Mouse (Mus musculus): ENCODE measurements around the gene Map1s.

Map1s gene

DNA sequence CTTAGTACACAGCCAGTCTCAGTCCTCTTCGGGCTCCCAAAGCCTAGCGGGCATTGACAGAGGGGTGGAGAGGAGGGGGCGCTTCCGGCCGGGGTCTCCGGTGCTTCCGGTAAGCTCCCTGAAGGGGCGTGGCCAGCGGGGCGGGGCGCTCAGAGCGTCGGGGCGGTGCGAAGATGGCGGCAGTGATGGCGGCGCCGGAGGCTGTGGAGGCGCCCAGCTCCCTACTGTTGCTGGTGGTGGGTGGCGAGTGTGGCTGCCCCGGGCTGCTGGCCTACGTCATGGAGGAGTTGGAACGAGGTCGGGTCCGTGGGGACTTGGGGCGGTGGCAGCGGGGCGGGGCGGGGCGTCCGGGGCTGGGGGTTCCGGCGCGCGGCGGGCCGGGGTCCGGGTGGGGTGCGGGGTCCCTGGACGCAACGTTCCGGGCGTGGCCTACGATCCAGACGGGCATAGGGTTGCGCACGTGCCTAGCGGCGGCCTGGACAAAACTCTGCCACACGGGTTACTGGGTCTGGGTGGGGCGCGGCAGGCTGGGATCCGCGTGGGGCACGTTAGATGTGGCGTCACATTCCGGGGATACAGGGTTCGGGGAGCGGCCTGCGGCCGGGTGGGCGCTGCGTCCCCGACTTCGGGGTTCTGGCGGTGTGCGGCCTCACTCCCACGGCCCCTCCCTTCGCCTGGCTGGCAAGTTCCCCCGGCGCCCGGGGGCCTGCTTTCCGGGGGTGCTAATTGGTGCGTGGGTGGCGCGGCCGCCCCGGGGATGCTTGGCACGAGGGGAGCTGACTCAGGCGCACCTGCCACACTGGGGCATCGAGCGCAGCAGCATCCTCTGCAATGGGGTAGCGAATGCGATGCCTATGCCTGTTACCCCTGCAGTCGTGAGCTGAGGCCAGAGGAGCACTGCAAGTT lies at the start of gene Map1s:
Gene Map1s (plus strand): TSS at position 102 of the 906 bp plus-strand sequence.
- in situ Hi-C loops (cut with MboI; ENCODE audit: unreplicated experiment in 2 of 2) = loop anchor here in 1 of 2 experiments (25.0 kb wide), 1 partner anchor 306 kb away; no protein-coding TSS in a partner anchor

DNA sequence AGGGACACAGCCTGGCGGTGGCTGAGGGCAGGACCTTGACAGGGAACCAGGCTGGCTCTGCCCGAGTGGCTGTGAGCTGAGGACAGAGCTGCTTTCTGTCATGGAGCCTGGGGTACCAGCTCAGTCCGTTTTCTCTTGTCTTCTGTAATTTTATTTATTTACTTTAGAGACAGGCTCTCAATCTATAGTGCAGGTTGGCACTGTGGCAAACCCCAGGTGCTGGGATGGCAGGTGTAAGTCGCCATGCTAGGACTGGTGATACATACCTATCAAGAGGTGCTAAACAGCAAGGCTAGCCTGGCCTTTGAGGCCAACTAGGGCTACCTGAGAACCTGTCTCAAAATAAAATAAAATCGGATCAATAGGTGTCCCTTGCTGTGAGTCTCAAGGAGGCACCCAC lies 49.7 kb upstream of the Map1s start:
- in situ Hi-C loops (cut with MboI; ENCODE audit: unreplicated experiment in 2 of 2) = no loop called here

DNA sequence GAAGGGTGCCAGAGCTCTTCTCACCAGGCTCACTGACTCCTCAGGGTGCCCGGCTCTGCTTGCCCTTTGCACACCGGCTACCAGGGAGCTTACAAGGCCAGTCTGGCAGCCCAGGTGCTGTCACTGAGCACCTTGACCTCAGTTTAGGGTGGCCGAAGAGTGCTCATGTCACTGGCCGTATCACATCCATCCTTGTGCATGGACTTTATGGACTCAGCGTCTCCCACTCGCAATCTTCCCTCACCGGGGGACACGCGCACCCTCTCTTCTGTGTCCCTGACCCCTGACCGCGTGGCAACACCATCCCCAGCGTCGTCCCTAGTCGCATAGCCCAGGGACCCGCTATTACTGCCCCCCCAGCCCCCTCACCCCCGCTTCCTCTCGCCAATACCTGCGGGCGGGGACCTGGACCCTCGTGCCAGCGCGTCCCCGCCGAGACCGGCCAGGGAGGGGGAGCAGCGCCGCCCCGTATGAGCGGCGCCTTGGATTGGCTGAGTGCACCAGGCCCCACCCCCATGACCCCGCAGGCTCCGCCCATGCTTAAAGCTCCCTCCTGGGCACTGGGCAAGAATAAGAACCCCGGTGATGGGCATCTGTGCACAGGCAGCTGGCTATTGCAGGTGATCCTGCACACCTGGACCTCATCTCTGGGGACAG lies 49.1 kb upstream of the Map1s start:
- in situ Hi-C loops (cut with MboI; ENCODE audit: unreplicated experiment in 2 of 2) = no loop called here

DNA sequence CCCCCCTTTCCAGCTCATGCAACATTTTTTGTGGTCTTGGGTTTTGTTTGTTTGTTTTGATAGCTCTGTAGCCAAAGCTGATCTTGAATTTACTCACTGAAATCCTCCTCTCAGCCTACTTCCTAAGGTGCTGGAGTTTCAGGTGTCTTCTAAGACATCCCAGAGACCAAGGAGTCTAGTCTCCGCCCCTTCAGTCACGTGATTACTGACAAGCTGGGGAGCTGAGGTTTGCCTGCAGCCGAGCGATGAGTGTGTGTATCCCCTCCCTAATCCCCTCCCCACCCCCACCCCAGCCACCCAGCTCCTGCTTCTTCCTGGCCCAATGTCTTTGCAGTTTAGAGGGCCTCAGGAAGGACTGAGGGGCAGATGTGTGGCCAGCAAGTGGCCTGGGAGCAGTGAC lies 48.2 kb upstream of the Map1s start:
- in situ Hi-C loops (cut with MboI; ENCODE audit: unreplicated experiment in 2 of 2) = no loop called here

DNA sequence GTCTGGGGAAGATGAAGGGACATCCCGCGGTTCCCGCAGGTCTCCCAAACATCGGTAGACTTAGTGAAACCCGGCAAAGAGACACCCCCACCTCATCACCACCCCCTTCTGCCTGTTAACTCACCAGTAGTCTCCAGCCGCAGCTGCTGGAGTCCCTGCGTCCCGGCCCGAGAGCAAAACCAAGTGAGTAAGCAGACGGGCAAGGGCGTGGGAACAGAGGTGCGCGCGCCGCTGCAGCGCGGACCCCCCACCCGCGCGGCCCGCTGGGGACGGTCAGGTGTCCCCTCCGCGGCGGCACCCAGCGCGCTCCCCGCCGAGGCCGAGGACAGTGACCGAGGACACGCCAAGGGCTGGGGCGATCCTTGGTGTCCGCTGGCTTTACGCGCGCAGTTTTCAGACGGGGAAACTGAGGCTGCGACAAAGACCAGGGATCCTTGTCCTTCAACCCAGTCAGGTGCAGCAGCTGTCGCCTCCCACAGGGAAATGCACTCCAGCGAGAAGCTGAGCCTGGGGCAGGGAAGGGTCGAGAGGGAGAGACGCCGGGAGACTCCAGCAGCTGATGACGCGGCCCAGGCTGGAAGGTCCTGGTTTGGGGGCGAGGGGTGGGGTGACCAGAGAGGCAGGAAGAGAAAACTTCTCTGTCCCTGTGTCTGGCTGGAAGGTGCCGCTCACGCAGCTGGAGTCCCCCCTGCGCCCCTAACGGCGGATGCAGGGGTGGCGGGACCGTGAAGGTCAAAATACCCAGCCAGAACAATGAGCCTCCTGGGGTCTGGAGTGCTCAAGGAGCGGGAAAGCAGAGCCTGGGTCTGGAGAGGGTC lies 42.7 kb upstream of the Map1s start, which contains the start of gene Kcnn1:
Gene Kcnn1 (minus strand): TSS at position 435 of the 818 bp plus-strand sequence.
- in situ Hi-C loops (cut with MboI; ENCODE audit: unreplicated experiment in 2 of 2) = no loop called here

DNA sequence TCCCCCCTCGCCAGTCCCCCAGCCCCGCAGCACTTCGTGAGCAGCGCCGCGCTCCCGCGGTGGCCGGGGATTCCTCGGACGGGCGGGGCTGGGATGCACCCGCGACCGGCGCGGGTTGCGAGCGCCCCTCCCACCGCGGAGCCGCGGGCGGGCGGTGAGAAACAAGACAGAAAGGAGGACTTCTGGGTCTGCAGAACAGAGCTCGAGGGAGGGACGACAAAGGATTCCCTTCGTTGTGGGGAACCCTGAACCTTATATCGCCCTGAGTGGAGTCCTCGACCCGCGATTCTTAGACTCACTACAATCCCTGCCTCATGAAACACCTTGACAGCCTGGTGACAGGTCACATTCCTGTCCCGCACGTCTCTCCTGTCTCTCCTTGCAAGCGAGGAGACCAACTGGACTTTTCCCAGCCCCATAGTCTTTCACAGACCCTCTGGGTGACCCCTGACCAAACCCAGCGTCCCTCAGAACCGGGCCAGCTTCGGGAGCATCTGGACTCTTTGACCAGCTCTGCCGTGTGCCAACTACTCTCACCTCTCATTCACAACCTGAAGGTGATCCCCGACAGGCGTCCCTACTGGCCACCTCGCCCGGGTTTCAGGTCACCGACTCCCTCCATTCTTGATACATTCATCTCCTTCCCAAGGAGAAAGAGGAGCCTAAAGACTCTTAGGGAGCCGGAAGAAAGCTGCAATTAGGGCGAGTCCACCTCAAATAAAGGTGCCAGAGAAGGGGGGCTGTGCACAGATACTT lies 41.6 kb upstream of the Map1s start:
- in situ Hi-C loops (cut with MboI; ENCODE audit: unreplicated experiment in 2 of 2) = no loop called here

DNA sequence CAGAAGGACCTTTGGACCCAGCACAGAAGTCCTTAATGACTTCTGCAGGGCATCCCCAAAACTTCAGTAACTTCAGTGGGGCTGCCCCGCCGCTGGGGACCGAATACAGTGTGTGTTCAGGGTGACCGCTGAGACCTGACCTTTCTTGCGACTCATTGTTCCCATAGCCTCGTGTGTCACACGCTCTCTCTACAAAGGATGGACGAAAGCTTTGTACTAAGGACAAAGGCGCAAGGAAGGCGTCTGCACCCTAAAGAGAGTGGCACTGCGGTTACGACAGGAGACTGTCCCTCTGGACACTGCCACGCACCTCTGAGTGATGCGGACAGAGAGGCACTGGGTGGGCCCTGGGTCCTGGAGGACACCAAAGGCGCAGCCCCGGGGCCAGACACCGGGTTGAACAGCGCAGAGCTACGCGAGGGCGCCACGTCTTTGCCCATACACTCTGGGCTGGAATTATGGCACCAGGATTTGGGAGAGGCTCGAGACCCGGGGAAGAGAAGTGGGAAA lies 41.0 kb upstream of the Map1s start:
- in situ Hi-C loops (cut with MboI; ENCODE audit: unreplicated experiment in 2 of 2) = no loop called here

DNA sequence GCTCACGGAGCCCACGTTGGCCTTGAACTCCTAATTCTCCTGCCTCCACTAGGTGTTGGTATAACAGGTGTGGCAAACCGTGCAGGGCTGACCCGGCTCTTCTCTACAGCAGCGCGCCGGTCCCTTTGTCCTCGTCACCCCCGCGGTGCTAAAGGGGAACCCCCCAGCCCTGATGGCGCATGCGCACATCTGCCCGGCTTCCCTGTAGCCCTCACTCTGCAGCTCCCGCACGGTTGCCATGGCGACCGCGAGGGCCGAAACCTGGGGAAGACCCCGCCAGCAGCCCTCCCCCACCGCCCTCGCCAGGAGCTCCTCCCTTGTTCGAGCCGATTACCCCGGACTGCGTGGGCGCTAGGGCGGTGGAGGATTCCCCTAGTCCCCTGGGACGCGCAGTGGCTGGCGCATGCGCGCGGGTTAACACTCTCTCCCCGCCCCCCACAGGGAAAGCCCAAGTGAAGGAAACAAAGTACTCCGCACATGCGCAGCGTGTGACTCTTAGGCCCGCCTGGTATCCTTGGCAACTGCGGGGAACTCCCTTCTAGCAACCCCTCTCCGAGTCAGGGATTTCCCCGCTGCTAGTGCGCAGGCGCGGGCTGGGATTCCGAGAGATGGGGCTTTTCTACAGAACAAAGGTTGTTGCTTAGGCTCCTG lies 40.3 kb upstream of the Map1s start:
- in situ Hi-C loops (cut with MboI; ENCODE audit: unreplicated experiment in 2 of 2) = no loop called here

DNA sequence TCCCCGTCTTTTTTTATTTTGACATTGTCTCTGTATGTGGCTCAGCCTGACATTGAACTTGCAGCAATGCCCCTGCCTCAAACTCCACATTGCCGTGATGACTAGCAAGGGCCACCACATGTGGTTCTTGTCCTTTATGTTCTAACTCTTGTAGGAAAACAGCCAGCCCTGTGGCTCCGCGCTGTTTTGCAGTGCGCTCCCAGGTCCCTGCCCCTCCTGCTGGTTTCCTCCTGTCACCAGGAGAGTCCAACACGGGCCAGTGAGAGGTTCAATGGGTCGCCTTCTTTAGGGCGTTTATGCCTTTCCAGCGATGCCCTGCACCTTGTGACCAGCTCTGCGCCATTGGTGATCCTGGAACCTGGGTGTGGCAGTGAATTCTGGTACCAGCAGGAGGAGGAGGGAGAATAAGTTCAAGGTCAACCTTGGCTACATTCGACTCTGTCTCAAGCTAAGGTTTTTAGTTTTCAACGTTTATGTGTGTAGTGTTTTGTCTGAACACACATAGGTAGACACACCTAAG lies 39.7 kb upstream of the Map1s start:
- in situ Hi-C loops (cut with MboI; ENCODE audit: unreplicated experiment in 2 of 2) = no loop called here

DNA sequence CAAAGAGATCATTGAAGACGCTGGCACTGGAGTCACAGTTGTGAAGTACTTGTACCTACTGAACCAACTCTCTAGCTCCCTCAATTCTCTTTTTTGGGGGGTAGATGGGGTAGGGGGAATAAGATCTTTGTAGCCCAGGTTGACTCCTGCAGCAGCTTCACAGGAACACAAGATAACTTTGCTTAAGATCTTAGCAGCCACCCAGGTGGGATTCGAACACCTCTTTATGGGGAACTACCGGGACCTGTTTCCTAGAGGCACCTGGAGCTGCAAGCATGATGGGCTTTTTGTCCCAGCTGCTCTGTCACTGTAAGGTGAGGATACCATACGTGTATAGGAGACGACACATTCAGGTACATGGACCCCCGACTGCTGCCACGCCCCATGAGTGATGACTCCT lies 39.2 kb upstream of the Map1s start:
- in situ Hi-C loops (cut with MboI; ENCODE audit: unreplicated experiment in 2 of 2) = no loop called here

DNA sequence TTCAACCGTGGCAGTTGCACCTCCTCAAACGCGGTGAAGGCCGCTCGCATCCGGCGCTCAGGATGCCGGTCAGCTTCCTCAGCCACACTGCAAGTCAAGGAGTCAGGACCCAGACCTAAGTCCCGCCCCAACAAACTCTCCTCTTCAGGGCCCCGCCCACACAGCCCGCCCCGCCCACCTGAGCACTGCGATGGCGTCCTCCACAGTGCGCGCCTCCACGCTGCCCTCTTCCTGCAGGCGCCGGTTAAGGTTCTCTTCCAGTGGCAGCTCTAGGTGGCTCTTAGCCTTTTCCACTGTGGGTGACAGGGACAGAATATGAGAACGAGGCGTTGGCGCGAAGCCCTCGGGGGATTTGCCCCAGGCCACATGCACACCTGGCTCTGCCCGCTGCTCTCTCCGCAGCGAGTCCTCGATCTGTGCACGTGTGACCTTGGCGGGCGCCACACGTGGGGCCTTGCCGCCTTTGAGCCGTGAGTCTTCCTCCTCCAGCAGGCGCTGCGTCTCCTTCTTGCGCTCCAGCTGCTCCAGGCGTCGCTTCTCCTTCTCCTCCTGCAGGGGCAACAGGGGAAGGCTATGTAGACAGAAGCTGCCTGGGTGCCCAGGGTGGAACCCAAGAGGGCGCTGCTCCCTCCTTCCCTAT lies 37.1 kb upstream of the Map1s start:
- in situ Hi-C loops (cut with MboI; ENCODE audit: unreplicated experiment in 2 of 2) = no loop called here

DNA sequence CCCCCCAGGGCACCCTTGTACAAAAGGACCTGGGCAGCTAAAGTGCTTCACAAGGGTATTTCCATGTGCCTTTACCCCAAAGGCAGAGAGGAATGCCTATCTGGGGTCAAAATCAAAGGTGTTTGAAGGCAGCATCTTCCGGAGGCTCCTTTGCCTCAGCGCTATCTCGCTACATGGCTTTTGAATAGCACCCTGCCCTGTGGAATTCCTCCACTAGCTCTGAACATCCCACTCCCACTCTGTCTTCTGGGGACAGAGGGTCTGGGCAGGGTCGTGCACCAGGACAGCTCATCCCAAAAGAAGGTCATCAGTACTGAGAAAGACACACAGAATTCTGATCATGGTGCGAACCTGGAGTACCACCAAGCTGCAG lies 36.5 kb upstream of the Map1s start:
- in situ Hi-C loops (cut with MboI; ENCODE audit: unreplicated experiment in 2 of 2) = no loop called here

DNA sequence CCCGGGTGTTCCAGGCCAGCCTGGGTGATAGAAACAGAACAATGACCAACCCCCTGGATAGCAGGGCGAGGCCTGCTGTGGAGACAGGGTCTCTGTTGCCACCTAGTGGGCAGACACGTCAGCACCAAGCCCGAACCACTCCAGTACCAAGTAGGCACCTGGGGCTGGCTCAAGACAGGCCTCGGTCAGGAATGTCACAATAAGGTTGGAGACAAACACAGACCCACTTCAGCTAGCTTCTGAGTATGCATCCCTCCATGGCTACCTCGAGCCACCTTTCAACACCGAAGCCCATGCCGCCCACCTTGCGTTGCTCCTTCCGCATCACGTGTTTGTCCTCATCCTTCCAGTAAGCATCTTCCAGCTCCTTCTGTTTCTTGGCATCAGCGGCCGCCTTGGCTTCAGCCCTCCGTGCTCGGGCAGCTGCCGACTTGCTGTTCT lies 36.1 kb upstream of the Map1s start:
- in situ Hi-C loops (cut with MboI; ENCODE audit: unreplicated experiment in 2 of 2) = no loop called here

DNA sequence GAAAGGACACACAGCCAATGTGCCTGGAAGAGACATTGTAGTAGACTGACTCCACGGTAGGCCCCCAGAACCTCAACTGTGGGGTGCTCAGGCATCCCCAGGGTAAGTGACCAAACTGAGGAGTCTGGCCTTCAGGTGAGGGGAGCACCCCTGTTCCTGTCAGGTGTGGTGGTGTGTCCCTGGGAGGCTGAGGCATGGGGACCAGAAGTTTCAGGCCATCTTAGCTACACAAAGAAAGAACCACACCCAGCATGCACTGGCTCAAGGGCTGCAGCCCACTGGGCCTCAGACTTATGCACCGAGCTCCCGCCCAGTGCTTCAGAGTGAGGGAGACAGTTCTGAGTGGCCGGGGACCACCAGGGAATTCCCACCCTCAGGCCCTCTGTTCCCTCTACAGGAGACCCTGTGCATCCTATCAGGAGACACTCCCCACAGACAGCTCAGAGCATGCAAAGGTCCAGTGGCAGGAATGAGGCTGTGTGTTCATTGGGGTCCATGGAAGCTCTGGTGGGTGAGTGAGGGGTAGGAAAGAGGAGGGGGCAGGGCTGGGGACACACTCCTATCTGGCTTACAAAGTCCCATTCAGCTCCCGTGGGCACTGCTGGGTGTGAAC lies 34.4 kb upstream of the Map1s start:
- in situ Hi-C loops (cut with MboI; ENCODE audit: unreplicated experiment in 2 of 2) = no loop called here

DNA sequence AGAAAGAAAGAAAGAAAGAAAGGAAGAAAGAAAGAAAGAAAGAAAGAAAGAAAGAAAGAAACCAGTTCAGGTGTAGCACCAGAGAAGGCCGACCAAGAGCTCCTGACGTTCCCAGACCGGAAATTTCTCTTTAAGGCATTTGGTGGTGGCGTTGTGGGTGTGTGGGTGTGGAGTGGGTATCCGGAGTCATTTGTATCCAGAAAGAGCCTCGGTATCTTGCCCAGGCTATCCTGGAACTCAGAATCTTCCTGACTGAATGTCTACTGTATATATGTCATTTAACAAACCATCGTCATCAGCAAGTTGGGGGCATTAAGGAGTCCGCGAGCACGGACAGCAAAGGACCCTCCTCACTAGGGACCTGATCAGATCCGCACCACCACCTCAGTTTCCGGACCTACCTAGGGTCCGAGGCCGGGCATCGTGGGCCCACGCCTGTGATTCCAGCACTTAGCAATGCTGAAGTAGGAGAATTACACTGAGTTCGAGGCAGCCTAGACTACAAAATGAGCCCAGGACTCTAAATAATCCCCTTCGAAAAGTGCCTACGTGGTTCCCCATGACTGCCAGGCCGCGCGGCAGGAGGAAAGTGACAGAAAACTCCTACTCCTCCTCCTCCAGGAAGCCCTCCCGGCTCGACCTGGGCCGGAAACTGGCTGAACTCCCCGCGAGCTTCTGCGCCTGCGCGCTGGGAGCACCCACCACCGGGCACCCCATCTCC lies 32.9 kb upstream of the Map1s start:
- in situ Hi-C loops (cut with MboI; ENCODE audit: unreplicated experiment in 2 of 2) = no loop called here

DNA sequence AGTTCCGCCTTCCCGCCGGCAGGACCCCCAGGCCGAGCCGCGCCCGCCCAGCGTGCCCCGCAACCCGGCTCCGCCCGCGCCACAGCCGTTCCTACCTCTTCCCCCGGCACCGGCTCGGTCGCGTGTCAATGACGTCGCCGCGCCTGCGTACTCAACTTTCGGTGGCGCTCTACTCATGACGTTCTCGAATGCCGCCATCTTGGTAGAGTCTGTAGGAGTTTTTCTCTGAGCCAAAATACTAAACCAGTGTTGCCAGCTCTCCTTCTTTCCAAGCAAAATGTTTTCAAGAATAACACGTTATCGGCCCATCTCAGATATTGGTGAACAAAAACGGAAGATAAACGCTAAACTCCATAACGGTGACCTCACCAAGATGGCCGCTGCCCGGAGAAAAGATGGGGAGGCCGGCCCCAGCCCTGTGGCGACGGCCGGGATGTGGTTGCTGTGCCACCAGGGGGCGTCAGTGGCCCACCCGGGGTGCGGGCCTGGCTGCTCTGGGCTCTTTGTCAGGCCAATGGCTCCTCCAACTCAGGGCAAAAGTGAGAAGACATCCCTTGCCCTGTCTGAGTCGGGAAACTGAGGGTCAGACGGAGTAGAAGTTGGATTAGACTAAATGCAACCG lies 32.3 kb upstream of the Map1s start, which contains the start of gene Ccdc124:
Gene Ccdc124 (minus strand): TSS at position 572 of the 622 bp plus-strand sequence.
- in situ Hi-C loops (cut with MboI; ENCODE audit: unreplicated experiment in 2 of 2) = no loop called here

DNA sequence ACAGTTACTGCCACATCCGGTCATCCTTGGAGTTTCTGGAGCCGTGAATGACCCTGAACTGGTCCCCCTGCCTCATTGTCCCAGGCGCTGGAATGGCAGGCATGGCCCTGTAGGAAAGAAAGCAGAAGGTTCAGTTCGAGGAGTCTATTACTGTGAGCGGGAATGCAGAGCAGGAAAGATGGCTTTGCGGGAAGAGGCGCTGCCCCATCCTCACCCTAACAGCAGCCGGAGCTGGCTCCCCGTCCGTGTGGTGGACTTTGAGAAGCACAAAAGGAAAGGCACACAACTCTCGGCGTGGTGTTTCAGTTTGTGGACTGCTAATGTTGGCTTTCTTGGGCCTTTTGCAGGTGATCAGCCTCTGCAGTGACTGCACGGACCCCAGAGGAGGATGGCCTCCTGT lies 31.3 kb upstream of the Map1s start:
- in situ Hi-C loops (cut with MboI; ENCODE audit: unreplicated experiment in 2 of 2) = no loop called here
